Mouse (Mus musculus) gastrocnemius, postnatal 36 days (tissue): ENCODE results near the gene Braf. TPM values are rescaled to one million over a fixed set of nuclear protein-coding genes. Genes with fewer than 3 reads are reported as not detected.

Experiments
- DNase-seq, 2 experiments: peaks; one replicate each; pipeline ENCODE4 v3.0.0; 2022
- intact Hi-C: fragments of 180-260 bp; cut with DNase I; formaldehyde crosslinking; loops from one replicate; pipeline ENCODE4 v1.15.1; 2025
- total RNA-seq, 2 experiments: library from RNA; stranded (reverse); gene quantifications; 2 replicates each; pipeline ENCODE4 v1.2.3; 2021

Gene Braf
- total RNA-seq, 2 experiments from 2014 or later = 5.1 to 7.1 TPM

DNA sequence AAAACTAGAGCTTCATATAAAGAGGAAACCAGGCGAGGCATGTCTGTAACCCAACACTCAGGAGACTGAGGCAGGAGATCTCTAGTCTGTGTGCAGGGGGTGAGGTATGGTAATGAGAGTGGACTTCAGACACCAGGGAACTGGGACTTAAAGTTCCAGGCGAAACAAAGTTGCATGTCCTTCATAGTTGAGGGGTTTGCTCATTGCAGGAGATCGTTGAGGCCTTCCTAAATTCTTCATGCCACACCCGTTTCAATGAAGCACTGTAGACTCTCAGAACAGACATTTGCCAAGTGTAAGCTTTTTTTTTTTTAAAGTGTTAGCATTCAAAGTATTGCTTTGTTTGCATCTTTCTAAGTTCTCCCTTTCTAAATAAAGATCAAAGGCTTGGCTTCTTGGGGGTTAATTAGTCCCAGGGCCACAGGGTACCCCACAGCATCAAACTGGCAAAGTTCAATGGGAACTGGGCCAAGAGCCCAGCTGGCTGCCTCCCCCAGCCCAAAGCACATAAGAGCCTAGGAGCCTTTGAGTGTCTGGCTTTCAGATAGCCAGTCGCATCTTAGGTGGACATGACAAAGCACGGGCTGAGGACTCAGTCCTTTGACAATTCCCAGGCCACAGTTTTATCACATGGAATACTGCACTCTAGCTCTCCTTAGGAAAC, 165.9 kb downstream of the Braf start:
- intact Hi-C loops = no loop called here
- DNase-seq = no peak

DNA sequence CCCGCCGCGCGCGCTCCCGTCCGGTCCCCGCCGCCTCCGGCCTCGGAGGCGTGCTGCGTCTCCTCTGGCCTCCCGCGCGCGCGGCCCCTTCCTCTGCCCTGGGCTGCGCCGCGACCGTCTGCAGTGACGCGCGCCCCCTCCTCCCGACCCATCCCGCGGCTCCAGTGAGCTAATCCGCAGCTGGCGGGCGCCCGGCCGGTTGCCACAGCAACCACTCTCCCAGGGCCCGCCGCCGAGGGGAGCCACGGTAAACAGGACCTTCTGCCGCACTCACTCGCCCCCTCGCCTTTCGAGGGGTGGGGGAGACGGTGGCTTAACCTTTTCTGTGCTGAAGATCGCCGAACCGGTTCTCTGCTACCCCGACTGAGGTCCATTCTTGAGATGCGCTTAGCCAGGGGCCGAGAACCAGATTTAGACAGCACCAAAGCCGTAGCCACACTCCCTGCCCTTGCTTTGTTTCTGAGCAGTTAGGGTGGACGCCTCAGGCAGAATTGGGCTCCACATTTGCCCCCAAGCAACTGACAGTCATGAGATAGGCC, 167.5 kb downstream of the Braf start, which contains the start of gene Dennd2a:
Gene Dennd2a, minus strand, starts transcription at position 145 of the 539 bp plus-strand sequence.
- intact Hi-C loops = no loop called here

DNA sequence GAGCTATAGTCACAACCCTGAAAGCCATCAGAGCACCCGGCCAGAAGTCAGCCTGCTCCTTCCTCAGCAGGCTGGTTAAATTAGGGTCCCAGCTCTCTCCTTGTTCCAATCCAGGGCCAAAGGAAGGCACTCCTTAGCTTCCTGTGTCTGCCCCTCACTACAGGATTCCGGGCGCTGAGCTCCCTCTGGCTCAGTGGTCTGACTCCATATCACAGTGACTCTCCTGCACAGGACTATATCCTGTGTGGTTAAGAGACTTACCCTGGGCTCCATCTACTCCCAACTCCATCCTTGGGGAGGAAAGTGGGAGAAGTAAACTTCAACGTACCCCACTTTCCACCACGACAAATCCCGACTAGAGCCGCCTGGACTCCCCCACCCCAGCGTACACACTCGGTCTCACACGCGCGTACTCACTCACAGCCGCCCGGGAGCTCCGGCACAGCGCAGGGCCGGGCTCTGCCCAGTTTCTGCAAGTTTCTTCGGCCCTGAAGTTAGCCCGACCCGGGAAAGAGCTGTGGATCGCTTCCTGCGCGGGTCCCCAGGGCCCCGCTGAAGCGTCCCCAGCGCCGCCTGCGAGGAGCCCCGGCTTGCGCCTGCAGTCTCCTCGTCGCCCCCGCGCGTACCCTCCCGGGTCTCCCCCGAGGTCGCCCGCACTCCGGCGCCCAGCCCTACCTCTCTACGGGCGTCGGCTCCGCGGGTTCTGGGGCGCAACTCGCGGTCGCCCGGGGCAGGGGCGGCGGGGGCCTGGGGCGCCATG, 168.2 kb downstream of the Braf start:
- DNase-seq = peak in 1 of 2 experiments; percentile 55
- intact Hi-C loops = no loop called here

More for the DNA sequence above, 167.5 kb downstream of the Braf start, which contains the start of gene Dennd2a:
- peak; percentile 71 to 81 for DNase-seq

DNA sequence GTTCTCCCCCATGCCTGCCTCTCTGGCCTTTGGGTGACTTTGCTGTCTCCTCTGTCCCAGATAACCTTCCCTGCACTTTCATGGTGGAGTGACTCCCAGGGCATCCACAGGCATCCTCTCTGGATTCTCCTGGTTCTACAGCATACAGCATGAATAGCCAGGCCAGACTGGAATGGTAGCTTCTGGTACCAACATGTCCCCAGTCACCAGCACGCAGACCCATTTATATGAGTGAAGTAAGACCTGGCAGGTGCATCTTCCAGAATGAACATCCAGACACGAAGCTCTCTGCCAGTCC, 169.7 kb downstream of the Braf start:
- intact Hi-C loops = no loop called here
- DNase-seq = no peak

DNA sequence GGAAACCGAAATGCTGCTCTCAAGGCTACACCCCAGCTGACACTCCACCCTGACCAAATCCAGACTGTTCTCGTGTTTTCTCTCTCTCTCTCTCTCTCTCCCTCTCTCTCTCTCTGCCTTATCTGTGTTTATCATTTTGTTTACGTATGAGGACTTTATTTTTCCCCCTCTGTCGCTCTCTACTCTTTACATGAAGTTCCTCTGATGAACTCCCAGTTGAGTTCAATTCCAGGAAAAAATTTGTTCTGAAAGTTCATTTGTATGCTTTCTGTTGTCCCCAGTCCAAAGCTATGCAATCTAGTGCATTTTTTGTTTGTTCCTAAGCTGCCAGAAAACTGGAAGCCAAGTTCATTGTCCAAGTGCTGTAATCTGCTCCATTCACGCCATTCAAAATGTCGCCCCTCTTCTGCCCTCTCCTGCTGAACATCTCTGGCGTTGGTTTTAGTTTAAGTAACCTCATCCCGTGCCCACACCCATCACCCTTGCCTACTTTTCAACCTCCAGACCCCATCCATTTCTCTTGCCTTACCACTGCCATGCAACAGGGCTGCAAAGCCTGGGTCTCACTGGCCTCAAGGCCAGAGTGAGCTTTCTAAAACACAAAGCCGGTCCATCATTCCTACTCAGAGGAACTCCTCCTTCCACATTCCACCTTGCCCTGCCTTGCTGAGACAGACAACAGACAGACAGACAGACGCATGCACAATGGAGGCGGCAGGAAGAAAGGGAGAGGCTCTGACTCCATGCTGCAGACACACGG, 170.2 kb downstream of the Braf start:
- DNase-seq = no peak
- intact Hi-C loops = no loop called here

Other genes starting within 250 kb of the Braf start
- 1 to 10 TPM; 3.0 to 3.2 TPM for gene Dennd2a, start 167.6 kb downstream of the Braf start, total RNA-seq
- 1 to 10 TPM; 3.9 to 6.9 TPM for gene Adck2, start 151.6 kb downstream of the Braf start, total RNA-seq
- under 1 TPM in 1 of 2 experiments, not detected in 1; 0.64 TPM for gene Gm42420, start 139.7 kb downstream of the Braf start, total RNA-seq
- 100 to 1,000 TPM; 403 to 433 TPM for gene Ndufb2, start 132.9 kb downstream of the Braf start, total RNA-seq
- gene Mrps33, start 85.5 kb upstream of the Braf start, total RNA-seq = 10 to 100 TPM; 52.9 to 57.6 TPM
- gene Tmem178b, start 147.8 kb upstream of the Braf start, total RNA-seq = 1 to 10 TPM; 2.2 to 2.3 TPM